Mouse (Mus musculus): ENCODE measurements around the gene Mipep.

DNA sequence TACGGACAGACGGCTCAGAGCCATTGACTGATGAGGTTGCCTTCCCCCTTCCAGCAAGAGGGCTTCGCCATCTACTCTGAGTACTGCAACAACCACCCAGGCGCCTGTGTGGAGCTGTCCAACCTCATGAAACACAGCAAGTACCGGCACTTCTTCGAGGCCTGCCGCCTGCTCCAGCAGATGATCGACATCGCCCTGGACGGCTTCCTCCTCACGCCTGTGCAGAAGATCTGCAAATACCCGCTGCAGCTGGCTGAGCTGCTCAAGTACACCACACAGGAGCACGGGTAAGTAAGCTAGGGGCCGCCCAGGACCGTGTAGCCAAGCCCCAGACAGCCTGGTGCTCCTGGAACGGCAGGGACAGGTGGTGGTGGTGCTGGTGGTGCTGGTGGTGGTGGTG lies 32.8 kb upstream of the Mipep start:
- no peak for TF ChIP-seq POLR2A (IDR thresholded peaks at IDR 0.05; ENCODE audit: low read depth, low read length)
- no peak for TF ChIP-seq CTCF (conservative IDR thresholded peaks at IDR 0.05; ENCODE audit: insufficient read depth, insufficient read length, low read depth, low read length)

Measured in kidney, adult 2 months (tissue).